Mouse (Mus musculus) small intestine, adult 2 months (tissue): ENCODE measurements around the gene Sel1l. TPM values are rescaled to one million over a fixed set of nuclear protein-coding genes. Genes with fewer than 3 reads are reported as not detected.

Experiments
- H3K27ac ChIP-seq: fragments of 200-500 bp; 2 replicates; pipeline ENCODE4 v1.5.1; 2012; ENCODE audit warnings: low read depth, low read length, control low read depth, inconsistent platforms; ENCODE audit not compliant: insufficient read depth
- H3K27me3 ChIP-seq: fragments of 200-500 bp; 2 replicates; pipeline ENCODE4 v1.6.1; 2012; ENCODE audit warnings: mild to moderate bottlenecking, moderate library complexity, low read length, inconsistent platforms; ENCODE audit not compliant: control insufficient read depth, insufficient read depth
- H3K36me3 ChIP-seq: fragments of 200-500 bp; 2 replicates; pipeline ENCODE4 v1.6.1; 2012; ENCODE audit warnings: mild to moderate bottlenecking, low read length, control low read depth, inconsistent platforms; ENCODE audit not compliant: control insufficient read depth, insufficient read depth
- H3K4me1 ChIP-seq: fragments of 200-500 bp; 2 replicates; pipeline ENCODE4 v1.6.1; 2012; ENCODE audit warnings: low read length, inconsistent platforms, mixed read lengths; ENCODE audit not compliant: control insufficient read depth, insufficient read depth, insufficient read length
- H3K4me3 ChIP-seq: fragments of 200-500 bp; 2 replicates; pipeline ENCODE4 v1.5.1; 2012; ENCODE audit warnings: low read depth, mild to moderate bottlenecking, control low read depth, inconsistent platforms, low read length, moderate library complexity
- CTCF ChIP-seq: fragments of 200-500 bp; IDR thresholded peaks from 2 replicates; pipeline ENCODE4 v1.5.1; 2012; ENCODE audit warnings: low read depth, mild to moderate bottlenecking, control low read depth, inconsistent platforms, low read length, moderate library complexity, mixed read lengths; ENCODE audit not compliant: insufficient replicate concordance, insufficient read length; ENCODE audit errors: extremely low read depth
- POLR2A ChIP-seq: fragments of 200-500 bp; IDR thresholded peaks from 2 replicates; pipeline ENCODE4 v1.6.1; 2012; ENCODE audit warnings: low read depth, mild to moderate bottlenecking, control low read depth, inconsistent platforms, low read length, moderate library complexity
- WGBS: fragments of 180-500 bp; shearing (Covaris S2); methylation state at CpG from one replicate; pipeline ENCODE4 v1.1.7; 2018; 5-methylcytosine and 5-hydroxymethylcytosine counted together
- polyA plus RNA-seq: library from polyadenylated mRNA; depleted of rRNA; stranded (reverse); fragments of >200 nt; gene quantifications from 2 replicates; pipeline ENCODE4 v1.2.3, GENCODE M21; 2012

Gene Sel1l
- polyA plus RNA-seq, 1 experiment = 90.0 TPM

- peaks cover 75% of the 10 kb centered on the region for H3K36me3 ChIP-seq
- no peak for TF ChIP-seq POLR2A
- peak; percentile 67; the same call in 1 of the 2 replicates for TF ChIP-seq CTCF
- WGBS = 26% methylated on average over 10 of the region's 10 CpGs
Observed at GRCm38 (mm10) chr12:91815990-91816389, 33.0 kb downstream of the Sel1l start.

GRCm38 (mm10) chr12:91815552-91815951, 33.4 kb downstream of the Sel1l start:
- Histone ChIP-seq H3K4me3 (no peak overlapping the region), H3K27me3 (no peaks in the 10 kb centered on the region), H3K27ac (no peak overlapping the region), H3K36me3 (peaks cover 75% of the 10 kb centered on the region), H3K4me1 (no peaks in the 10 kb centered on the region)
- no peak for TF ChIP-seq CTCF
- TF ChIP-seq POLR2A = no peak
- WGBS = 95% methylated on average over 11 of the region's 11 CpGs

More at GRCm38 (mm10) chr12:91815990-91816389, 33.0 kb downstream of the Sel1l start:
- Histone ChIP-seq H3K4me1 (no peaks in the 10 kb centered on the region), H3K27me3 (no peaks in the 10 kb centered on the region), H3K27ac (no peak overlapping the region), H3K4me3 (no peak overlapping the region)

GRCm38 (mm10) chr12:91808911-91809310, 40.0 kb downstream of the Sel1l start:
- peaks cover 66% of the 10 kb centered on the region for H3K36me3 ChIP-seq
- H3K4me3 ChIP-seq = no peak overlapping the region
- 88% methylated on average over 8 of the region's 8 CpGs for WGBS
- H3K4me1 ChIP-seq = no peaks in the 10 kb centered on the region
- no peak for TF ChIP-seq POLR2A
- no peak for TF ChIP-seq CTCF
- H3K27ac ChIP-seq = no peak overlapping the region
- no peaks in the 10 kb centered on the region for H3K27me3 ChIP-seq

GRCm38 (mm10) chr12:91807761-91808160, 41.2 kb downstream of the Sel1l start:
- Histone ChIP-seq H3K4me1 (no peaks in the 10 kb centered on the region), H3K27me3 (no peaks in the 10 kb centered on the region), H3K4me3 (no peak overlapping the region), H3K36me3 (peaks cover 57% of the 10 kb centered on the region), H3K27ac (no peak overlapping the region)
- TF ChIP-seq CTCF = no peak
- TF ChIP-seq POLR2A = no peak
- WGBS = 81% methylated on average over 6 of the region's 6 CpGs

GRCm38 (mm10) chr12:91807095-91807494, 41.9 kb downstream of the Sel1l start:
- Histone ChIP-seq H3K27ac (no peak overlapping the region), H3K27me3 (no peaks in the 10 kb centered on the region), H3K4me1 (no peaks in the 10 kb centered on the region), H3K4me3 (no peak overlapping the region), H3K36me3 (peaks cover 50% of the 10 kb centered on the region)
- WGBS = 86% methylated on average over 11 of the region's 11 CpGs
- TF ChIP-seq CTCF (no peak), POLR2A (no peak)

GRCm38 (mm10) chr12:91804262-91804661, 44.7 kb downstream of the Sel1l start:
- H3K27ac ChIP-seq = no peak overlapping the region
- 69% methylated on average over 3 of the region's 3 CpGs for WGBS
- H3K36me3 ChIP-seq = peaks cover 25% of the 10 kb centered on the region
- TF ChIP-seq POLR2A = no peak
- no peak for TF ChIP-seq CTCF
- no peaks in the 10 kb centered on the region for H3K4me1 ChIP-seq
- H3K27me3 ChIP-seq = no peaks in the 10 kb centered on the region
- no peak overlapping the region for H3K4me3 ChIP-seq

GRCm38 (mm10) chr12:91803207-91803932, 45.6 kb downstream of the Sel1l start:
- Histone ChIP-seq H3K36me3 (peaks cover 16% of the 10 kb centered on the region), H3K27ac (no peak overlapping the region), H3K27me3 (no peaks in the 10 kb centered on the region), H3K4me1 (no peaks in the 10 kb centered on the region), H3K4me3 (no peak overlapping the region)
- WGBS = 63% methylated on average over 13 of the region's 13 CpGs
- TF ChIP-seq POLR2A (no peak), CTCF (no peak)
